Mouse (Mus musculus) bone marrow, adult 2 months (tissue): ENCODE results near the gene Zpbp2.

Experiments used
- CTCF ChIP-seq: fragments of 200-500 bp; IDR thresholded peaks from 2 replicates; pipeline ENCODE4 v1.5.1; 2011; ENCODE audit warnings: low read length, control low read depth; ENCODE audit not compliant: control insufficient read depth, insufficient read depth
- POLR2A ChIP-seq: fragments of 200-500 bp; IDR thresholded peaks from 2 replicates; pipeline ENCODE4 v1.6.1; 2011; ENCODE audit warnings: low read depth, mild to moderate bottlenecking, control low read depth, low read length, borderline replicate concordance; ENCODE audit not compliant: control insufficient read depth

DNA sequence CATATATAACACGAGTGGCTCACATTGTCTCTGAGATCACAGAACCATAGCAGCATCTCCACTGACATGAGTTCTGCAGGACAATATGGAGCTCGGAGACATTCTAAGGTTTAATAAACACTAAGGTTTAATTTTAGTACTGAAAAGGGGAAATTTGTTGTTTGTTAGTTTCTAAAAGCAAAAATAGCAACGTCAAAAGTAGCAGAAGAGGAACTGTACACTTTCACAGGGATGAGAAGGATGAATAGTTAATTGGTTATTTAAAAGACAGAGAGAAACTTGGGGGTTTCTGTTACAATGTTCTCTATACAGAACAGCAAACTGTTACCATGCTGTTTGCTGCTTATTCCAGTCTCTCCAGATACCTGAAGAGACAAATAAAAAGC, 3.6 kb upstream of the Zpbp2 start:
- TF ChIP-seq CTCF (no peak), POLR2A (no peak)
